Mouse (Mus musculus) testis, adult 2 months (tissue): ENCODE measurements around the gene Tm9sf3.

Experiments used
- CTCF ChIP-seq: fragments of 200-500 bp; IDR thresholded peaks from 2 replicates; pipeline ENCODE4 v1.5.1; 2012; ENCODE audit warnings: low read depth, mild to moderate bottlenecking, inconsistent platforms, low read length, moderate library complexity; ENCODE audit not compliant: control insufficient read depth, insufficient read depth, insufficient replicate concordance
- POLR2A ChIP-seq: fragments of 200-500 bp; IDR thresholded peaks from 2 replicates; pipeline ENCODE4 v1.6.1; 2012; ENCODE audit warnings: low read depth, mild to moderate bottlenecking, inconsistent platforms, low read length, moderate library complexity; ENCODE audit not compliant: control insufficient read depth

DNA sequence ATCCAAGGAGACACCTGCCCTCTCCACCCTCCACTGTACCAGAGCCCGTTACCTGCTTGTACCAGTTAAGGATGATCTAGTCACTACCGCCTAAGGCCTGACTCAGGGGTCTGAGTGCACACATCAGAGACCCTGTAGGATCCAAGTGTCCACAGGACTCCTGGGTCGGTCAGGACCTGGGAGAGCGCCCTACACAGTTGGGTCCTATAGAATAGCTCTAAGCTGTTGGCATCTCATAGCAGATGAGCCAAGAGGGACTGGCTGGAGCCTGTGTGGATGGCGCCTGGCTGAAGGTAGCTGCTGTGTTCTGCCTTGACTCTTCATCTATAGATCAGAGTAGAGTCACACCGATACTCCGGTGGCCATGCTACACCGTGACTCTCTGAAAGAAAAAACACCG, 72.1 kb downstream of the Tm9sf3 start:
- TF ChIP-seq CTCF (no peak), POLR2A (no peak)
